Mouse (Mus musculus) pancreas, adult 10 weeks (tissue): ENCODE measurements around the gene Osbpl2. TPM values are rescaled to one million over a fixed set of nuclear protein-coding genes. Genes with fewer than 3 reads are reported as not detected.

Experiments
- polyA plus RNA-seq: library from polyadenylated mRNA; stranded (reverse); fragments of 350-450 nt; fragmentation: Illumina TruSeq; extraction: RNeasy Lipid Tissue Mini Kit (QIAGEN cat#74804); gene quantifications from one replicate; pipeline ENCODE4 v1.2.3, GENCODE M21; 2015; ENCODE audit warnings: low read depth, low replicate concordance; ENCODE audit not compliant: insufficient read depth

The Osbpl2 gene
- 13.8 TPM for polyA plus RNA-seq

DNA sequence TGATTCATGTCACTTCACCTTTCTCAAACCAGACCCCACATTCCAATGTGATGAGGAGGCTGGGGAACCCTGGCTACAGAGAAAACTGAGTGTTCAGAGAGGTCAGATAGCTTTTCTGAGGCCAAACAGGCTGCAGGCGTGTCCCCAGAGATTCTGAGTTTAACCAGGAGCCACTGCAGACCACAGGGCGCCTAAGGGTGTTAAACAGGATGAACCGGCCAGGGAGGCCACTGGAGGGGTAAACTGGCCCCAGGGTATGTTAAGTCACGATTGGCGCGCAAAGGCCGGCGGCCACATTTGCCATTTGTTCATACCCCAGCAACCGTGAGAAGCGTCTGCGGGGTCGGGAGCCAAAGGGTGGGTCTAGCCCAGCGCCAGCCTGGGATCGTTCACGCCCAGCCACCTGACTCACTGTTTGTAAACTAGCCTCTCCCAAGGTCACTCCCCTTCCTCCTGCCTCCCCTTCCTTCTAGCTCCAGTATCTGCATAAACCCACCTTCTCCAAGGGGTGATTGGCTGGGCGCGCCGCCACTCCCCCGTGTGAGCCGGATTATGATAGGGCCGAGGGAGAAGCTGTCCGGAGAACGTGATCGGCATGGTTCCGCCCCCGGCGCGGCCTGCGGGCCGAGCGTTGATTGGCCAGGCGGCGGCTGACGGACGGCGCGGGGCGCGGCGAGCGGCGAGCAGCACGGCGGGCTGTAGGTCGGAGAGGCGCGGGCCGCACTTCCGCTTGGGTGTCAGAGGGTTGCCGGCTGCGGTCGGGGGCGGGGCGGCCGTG lies at the start of gene Osbpl2:
TSS of gene Osbpl2 (plus strand) at position 646 of the 778 bp plus-strand sequence.

DNA sequence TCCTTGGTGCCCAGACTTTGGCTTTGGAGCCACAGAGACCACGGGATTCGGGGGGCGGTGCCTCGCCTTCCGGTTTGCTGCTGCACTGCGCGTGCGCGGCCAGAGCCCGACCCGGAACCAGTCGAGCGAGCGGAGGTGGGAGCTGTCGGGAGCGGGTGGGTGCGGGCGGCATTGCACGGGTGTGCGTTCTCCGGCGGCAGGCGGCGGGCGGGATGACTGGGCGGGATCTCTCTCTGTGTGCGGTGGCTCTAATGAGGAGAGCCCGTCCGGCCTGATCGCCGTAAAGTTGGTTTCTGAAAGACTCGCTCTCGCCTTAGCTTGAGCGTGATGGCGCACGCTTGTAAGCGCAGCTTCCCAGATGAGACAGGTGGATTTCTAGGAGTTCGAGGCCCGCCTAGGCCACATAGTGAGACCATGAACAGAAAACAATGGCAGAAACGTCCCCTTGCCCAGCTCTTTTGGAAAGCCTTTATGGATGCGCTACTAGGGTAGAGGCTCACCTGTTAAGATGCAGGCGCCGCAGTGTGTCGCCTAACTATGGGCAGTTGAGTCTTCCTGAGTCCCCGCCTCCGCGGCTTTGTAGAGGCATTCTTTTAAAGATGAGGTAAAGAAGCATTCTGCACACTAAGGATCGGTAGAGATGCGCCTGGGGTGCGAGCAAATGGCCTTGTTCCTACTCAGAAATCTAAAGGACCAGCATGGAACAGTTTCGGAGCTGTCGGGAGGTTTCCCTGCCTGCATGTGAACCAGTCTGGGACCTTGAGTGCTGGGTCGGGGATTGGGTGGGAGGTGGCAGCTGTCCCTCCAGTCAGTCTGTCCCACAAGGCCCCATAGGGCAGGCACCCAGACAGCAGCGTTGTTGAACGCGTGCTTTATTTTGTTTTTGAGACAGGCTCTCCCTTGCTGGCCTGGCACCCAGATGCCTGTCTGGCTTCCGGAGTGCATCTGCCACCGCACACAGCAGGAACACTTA lies 48.3 kb upstream of the Osbpl2 start, which contains the start of gene Mtg2:
TSS of gene Mtg2 (plus strand) at position 108 of the 973 bp plus-strand sequence.

DNA sequence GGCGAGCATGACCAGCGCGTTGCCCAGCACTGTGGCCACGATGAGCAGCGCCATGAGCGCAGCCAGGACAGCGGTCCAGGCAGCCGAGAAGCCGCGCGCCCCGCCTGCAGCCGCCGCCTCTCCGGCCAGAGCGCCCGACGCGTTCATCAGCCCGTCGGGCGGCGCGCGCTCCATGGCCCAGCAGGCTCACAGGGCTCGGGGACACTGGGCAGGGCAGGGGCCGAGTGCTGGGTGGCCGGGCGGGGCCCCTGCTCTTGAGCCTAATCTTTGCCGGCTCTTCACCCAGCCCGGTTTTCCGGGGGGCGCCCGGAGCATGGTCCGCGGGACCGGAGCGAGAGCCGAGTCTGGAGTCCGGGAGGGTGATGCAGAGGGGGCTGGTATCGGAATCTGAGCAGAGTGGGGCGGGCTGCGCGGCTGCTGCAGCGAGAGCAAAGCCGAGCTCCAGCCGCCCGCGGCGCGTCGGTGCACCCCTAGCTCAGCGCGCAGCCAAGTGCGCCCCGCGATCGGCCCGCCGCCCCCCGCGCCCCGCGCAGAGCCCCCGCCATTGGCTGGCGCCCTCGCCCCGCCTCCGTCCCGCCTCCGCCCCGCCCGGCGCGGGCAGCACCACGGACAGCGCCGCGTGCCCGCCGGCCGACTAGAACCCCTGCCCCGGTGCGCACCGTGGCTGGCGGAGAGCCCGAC lies 15.0 kb upstream of the Osbpl2 start, which contains the start of gene Hrh3:
TSS of gene Hrh3 (minus strand) at position 511 of the 681 bp plus-strand sequence.

DNA sequence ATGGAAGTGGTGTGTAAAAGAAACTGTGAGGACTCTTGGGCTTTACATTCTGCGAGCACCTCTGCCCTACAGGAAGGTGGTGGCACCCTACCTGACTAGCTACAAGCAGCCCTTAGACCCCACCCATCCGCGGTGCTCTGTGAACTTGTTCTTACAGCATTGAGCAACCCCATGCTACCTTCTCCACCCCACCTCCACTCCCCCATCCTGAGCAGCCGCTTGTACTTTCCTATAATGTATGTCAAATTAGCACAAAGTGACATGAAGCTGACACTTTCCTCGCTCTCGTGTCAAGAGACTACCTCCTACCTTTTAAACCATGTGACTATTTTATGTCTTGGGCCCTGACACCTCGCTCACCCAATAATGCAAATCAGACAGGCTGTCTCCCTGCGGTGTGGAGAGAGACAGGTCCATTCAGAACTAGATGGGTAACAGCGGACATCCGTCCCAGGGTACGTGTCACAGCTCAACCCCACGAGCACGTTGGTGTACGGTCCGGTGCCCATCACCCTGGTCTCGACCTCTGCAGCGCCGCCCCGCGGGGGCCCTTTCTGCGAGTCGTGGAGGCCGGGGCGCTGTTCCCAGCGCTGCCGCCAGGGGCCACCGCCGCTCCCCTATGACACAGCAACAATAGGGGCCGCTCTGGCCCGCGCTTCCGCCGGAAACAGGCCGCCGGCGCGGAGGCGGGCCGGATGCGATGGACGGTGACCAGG lies 51.9 kb downstream of the Osbpl2 start, which contains the start of gene Adrm1:
TSS of gene Adrm1 (plus strand) at position 680 of the 716 bp plus-strand sequence.

Other genes with a start within 250 kb of the Osbpl2 start
- 8.8 TPM for gene Taf4, start 142.7 kb upstream of the Osbpl2 start, polyA plus RNA-seq
- 9.6 TPM for gene Lsm14b, start 94.3 kb upstream of the Osbpl2 start, polyA plus RNA-seq
- gene Psma7, start 76.9 kb upstream of the Osbpl2 start, polyA plus RNA-seq, result 46.3 TPM
- 1.3 TPM for gene Ss18l1, start 76.8 kb upstream of the Osbpl2 start, polyA plus RNA-seq
- 8.2 TPM for gene Mtg2, start 48.7 kb upstream of the Osbpl2 start, polyA plus RNA-seq
- not detected for gene Hrh3, start 14.8 kb upstream of the Osbpl2 start, polyA plus RNA-seq
- gene Adrm1, start 52.2 kb downstream of the Osbpl2 start, polyA plus RNA-seq, result 27.7 TPM
- gene Lama5, start 106.6 kb downstream of the Osbpl2 start, polyA plus RNA-seq, result 23.8 TPM
- 683 TPM for gene Rps21, start 138.1 kb downstream of the Osbpl2 start, polyA plus RNA-seq
- 7.8 TPM for gene Cables2, start 154.2 kb downstream of the Osbpl2 start, polyA plus RNA-seq
- gene Rbbp8nl, start 170.6 kb downstream of the Osbpl2 start, polyA plus RNA-seq, result not detected
- gene Gata5, start 215.4 kb downstream of the Osbpl2 start, polyA plus RNA-seq, result 0.72 TPM